Mouse (Mus musculus): ENCODE data around the gene Tmem8b. TPM values are rescaled to one million over a fixed set of nuclear protein-coding genes. Genes with fewer than 3 reads are reported as not detected.

Tmem8b gene
- polyA plus RNA-seq, 1 experiment from 2014 or later = 3.6 TPM

- no peaks in the 10 kb centered on the region for H3K27me3 ChIP-seq (ENCODE audit: control insufficient read depth, insufficient read depth, low read length)
- ATAC-seq (replicated peaks; ENCODE audit: extremely low read depth, insufficient read depth, low FRiP score) = no peak
- no peak overlapping the region for H3K27ac ChIP-seq (ENCODE audit: low read length)
- no peak overlapping the region for H3K4me3 ChIP-seq (ENCODE audit: low read length)
- no peaks in the 10 kb centered on the region for H3K4me1 ChIP-seq (ENCODE audit: control insufficient read depth, insufficient read depth, low read length)
- H3K9me3 ChIP-seq (replicated peaks; ENCODE audit: control insufficient read depth, low read length) = no peaks in the 10 kb centered on the region
- 89% methylated on average over 6 of the region's 6 CpGs for WGBS
- H3K4me2 ChIP-seq (ENCODE audit: low read depth, low read length) = no peak overlapping the region
- H3K9ac ChIP-seq (ENCODE audit: low read length) = no peak overlapping the region
- 0 out of 2 replicates have a peak, but pooled peaks cover 2% of the 10 kb centered on the region for H3K36me3 ChIP-seq (ENCODE audit: control insufficient read depth, insufficient read depth)
Observed at GRCm38 (mm10) chr4:43678541-43678940, 9.8 kb downstream of the Tmem8b start.

DNA sequence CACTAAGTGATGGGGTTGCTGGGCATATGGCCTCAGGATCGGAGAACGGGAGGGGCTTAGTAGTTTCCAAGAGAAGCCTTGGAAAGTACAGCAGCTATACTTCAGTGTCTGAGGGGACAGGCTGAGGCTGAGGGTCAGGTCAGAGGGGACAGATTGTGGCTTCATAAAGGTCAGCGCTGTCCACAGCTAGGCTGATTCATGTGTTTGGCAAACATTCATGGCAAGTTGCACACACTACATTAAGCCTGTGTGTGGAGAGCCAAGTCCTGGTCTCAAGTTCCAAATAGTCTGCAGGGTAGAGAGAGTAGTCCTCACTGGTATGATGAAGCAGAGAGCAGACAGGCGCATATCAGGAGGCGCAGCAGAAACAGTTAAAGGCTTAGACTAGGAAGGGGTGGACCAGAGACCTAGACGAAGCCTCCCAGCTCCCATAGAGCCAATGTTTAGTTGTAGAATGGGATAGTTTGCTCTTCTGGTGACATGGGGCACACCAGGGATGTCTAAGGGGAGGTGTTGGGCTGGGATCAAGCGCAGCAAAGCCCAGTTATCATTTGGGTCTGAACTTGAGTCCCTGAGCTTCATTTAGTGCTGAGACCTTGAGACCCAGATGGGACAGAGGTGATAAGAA, 10.8 kb downstream of the Tmem8b start:
- no peak for ATAC-seq (replicated peaks; ENCODE audit: extremely low read depth, insufficient read depth, low FRiP score)
- Histone ChIP-seq H3K9ac (ENCODE audit: low read length) (no peak overlapping the region), H3K36me3 (ENCODE audit: control insufficient read depth, insufficient read depth) (0 out of 2 replicates have a peak, but pooled peaks cover 2% of the 10 kb centered on the region), H3K9me3 (replicated peaks; ENCODE audit: control insufficient read depth, low read length) (no peaks in the 10 kb centered on the region), H3K27me3 (ENCODE audit: control insufficient read depth, insufficient read depth, low read length) (no peaks in the 10 kb centered on the region), H3K4me1 (ENCODE audit: control insufficient read depth, insufficient read depth, low read length) (no peaks in the 10 kb centered on the region), H3K4me2 (ENCODE audit: low read depth, low read length) (no peak overlapping the region), H3K27ac (ENCODE audit: low read length) (no peak overlapping the region), H3K4me3 (ENCODE audit: low read length) (no peak overlapping the region)
- WGBS = 85% methylated on average over 7 of the region's 7 CpGs

GRCm38 (mm10) chr4:43690021-43690420, 21.2 kb downstream of the Tmem8b start:
- Histone ChIP-seq H3K4me1 (ENCODE audit: control insufficient read depth, insufficient read depth, low read length) (peaks cover 13% of the 10 kb centered on the region), H3K36me3 (ENCODE audit: control insufficient read depth, insufficient read depth) (no peaks in the 10 kb centered on the region), H3K27ac (ENCODE audit: low read length) (no peak overlapping the region), H3K4me2 (ENCODE audit: low read depth, low read length) (no peak overlapping the region), H3K9ac (ENCODE audit: low read length) (no peak overlapping the region), H3K27me3 (ENCODE audit: control insufficient read depth, insufficient read depth, low read length) (no peaks in the 10 kb centered on the region), H3K9me3 (replicated peaks; ENCODE audit: control insufficient read depth, low read length) (no peaks in the 10 kb centered on the region), H3K4me3 (ENCODE audit: low read length) (no peak overlapping the region)
- WGBS = 91% methylated on average over 17 of the region's 17 CpGs
- no peak for ATAC-seq (replicated peaks; ENCODE audit: extremely low read depth, insufficient read depth, low FRiP score)

- H3K4me2 ChIP-seq (ENCODE audit: low read depth, low read length) = no peak overlapping the region
- no peaks in the 10 kb centered on the region for H3K9me3 ChIP-seq (replicated peaks; ENCODE audit: control insufficient read depth, low read length)
- H3K4me3 ChIP-seq (ENCODE audit: low read length) = no peak overlapping the region
- no peak overlapping the region for H3K9ac ChIP-seq (ENCODE audit: low read length)
- H3K27ac ChIP-seq (ENCODE audit: low read length) = no peak overlapping the region
- peaks cover 19% of the 10 kb centered on the region for H3K4me1 ChIP-seq (ENCODE audit: control insufficient read depth, insufficient read depth, low read length)
- 67% methylated on average over 5 of the region's 5 CpGs for WGBS
- no peaks in the 10 kb centered on the region for H3K27me3 ChIP-seq (ENCODE audit: control insufficient read depth, insufficient read depth, low read length)
- no peak for ATAC-seq (replicated peaks; ENCODE audit: extremely low read depth, insufficient read depth, low FRiP score)
- no peaks in the 10 kb centered on the region for H3K36me3 ChIP-seq (ENCODE audit: control insufficient read depth, insufficient read depth)
Observed at GRCm38 (mm10) chr4:43691026-43691425, 22.3 kb downstream of the Tmem8b start.

DNA sequence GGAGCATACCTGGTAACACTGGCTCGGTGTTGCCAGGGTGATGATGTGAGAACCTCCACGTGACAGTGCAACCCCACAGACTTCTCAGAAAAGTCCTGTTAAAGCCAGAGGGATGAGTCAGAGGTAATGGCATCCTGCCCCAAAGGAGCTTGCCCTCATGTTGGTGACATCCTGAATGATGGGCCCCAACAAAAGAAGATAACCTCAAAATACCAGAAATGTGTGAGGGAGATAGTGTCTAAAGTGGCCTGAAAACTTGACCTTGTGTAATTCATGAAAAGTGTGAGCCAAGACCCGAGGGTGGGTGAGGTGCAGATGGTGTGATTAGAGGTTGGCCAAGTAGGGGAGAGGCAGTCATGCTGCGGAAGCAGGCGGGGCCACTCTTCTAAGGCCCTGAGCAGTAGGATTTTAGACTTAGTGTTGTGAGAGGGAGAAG, 25.1 kb downstream of the Tmem8b start:
- Histone ChIP-seq H3K9me3 (replicated peaks; ENCODE audit: control insufficient read depth, low read length) (no peaks in the 10 kb centered on the region), H3K36me3 (ENCODE audit: control insufficient read depth, insufficient read depth) (no peaks in the 10 kb centered on the region), H3K4me2 (ENCODE audit: low read depth, low read length) (no peak overlapping the region), H3K4me3 (ENCODE audit: low read length) (no peak overlapping the region), H3K9ac (ENCODE audit: low read length) (no peak overlapping the region), H3K4me1 (ENCODE audit: control insufficient read depth, insufficient read depth, low read length) (peaks cover 19% of the 10 kb centered on the region), H3K27me3 (ENCODE audit: control insufficient read depth, insufficient read depth, low read length) (no peaks in the 10 kb centered on the region), H3K27ac (ENCODE audit: low read length) (no peak overlapping the region)
- ATAC-seq (replicated peaks; ENCODE audit: extremely low read depth, insufficient read depth, low FRiP score) = peak; percentile 61
- WGBS = 45% methylated on average over 5 of the region's 5 CpGs

- Histone ChIP-seq H3K4me3 (ENCODE audit: low read length) (no peak overlapping the region), H3K9ac (ENCODE audit: low read length) (0 out of 2 replicates have a peak overlapping the region, but pooled peaks have one; percentile 14), H3K36me3 (ENCODE audit: control insufficient read depth, insufficient read depth) (no peaks in the 10 kb centered on the region), H3K27me3 (ENCODE audit: control insufficient read depth, insufficient read depth, low read length) (no peaks in the 10 kb centered on the region), H3K27ac (ENCODE audit: low read length) (no peak overlapping the region), H3K4me1 (ENCODE audit: control insufficient read depth, insufficient read depth, low read length) (peaks cover 19% of the 10 kb centered on the region), H3K4me2 (ENCODE audit: low read depth, low read length) (no peak overlapping the region), H3K9me3 (replicated peaks; ENCODE audit: control insufficient read depth, low read length) (no peaks in the 10 kb centered on the region)
- no peak for ATAC-seq (replicated peaks; ENCODE audit: extremely low read depth, insufficient read depth, low FRiP score)
- WGBS = 79% methylated on average over 1 of the region's 1 CpGs
Observed at GRCm38 (mm10) chr4:43694439-43695248, 25.9 kb downstream of the Tmem8b start.

DNA sequence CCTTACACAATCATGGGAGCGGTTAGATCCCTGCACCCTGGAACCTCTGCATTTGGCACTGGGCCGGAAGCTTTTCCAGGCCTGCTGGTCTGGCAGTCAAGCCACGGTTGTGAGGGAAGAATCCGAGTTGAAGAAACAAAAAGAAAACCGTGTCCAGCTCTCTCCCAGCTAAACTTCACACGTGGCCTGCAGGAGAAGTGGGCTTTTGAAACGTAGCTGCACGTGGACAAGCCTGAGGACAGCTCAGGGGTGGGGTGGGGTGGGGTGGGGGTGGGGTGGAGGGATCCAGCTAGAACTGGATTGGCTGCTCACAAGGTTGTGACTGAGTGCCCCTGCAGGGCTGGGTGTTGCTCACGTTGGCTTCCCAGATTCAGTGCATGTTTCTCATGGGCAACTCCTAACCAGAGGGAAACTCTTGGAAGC, 26.5 kb downstream of the Tmem8b start:
- Histone ChIP-seq H3K9ac (ENCODE audit: low read length) (0 out of 2 replicates have a peak overlapping the region, but pooled peaks have one; percentile 14), H3K27ac (ENCODE audit: low read length) (0 out of 2 replicates have a peak overlapping the region, but pooled peaks have one; percentile 6), H3K9me3 (replicated peaks; ENCODE audit: control insufficient read depth, low read length) (no peaks in the 10 kb centered on the region), H3K4me3 (ENCODE audit: low read length) (no peak overlapping the region), H3K4me2 (ENCODE audit: low read depth, low read length) (no peak overlapping the region), H3K27me3 (ENCODE audit: control insufficient read depth, insufficient read depth, low read length) (no peaks in the 10 kb centered on the region), H3K36me3 (ENCODE audit: control insufficient read depth, insufficient read depth) (no peaks in the 10 kb centered on the region), H3K4me1 (ENCODE audit: control insufficient read depth, insufficient read depth, low read length) (peaks cover 19% of the 10 kb centered on the region)
- 11% methylated on average over 9 of the region's 9 CpGs for WGBS
- peak; percentile 65; the same call in 1 of the 2 replicates for ATAC-seq (replicated peaks; ENCODE audit: extremely low read depth, insufficient read depth, low FRiP score)

DNA sequence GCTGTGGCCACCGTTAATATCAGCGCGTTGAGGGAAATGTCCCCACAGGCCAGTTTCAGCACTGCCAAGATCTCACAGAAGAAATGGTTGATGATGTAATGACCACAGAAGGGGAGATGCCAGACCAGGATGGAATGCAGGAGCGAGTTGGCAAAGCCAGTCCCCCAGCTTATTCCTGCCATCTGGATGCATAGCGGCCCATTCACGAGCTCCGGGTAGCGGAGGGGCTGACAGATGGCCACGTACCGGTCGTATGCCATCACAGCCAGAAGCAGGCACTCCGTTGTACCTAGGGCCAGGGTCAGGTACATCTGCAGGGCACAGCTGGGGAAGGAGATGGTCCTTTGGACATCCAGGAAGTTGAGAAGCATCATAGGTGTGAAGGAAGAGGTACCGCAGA, 27.8 kb downstream of the Tmem8b start:
- H3K27me3 ChIP-seq (ENCODE audit: control insufficient read depth, insufficient read depth, low read length) = no peaks in the 10 kb centered on the region

GRCm38 (mm10) chr4:43700707-43701106, 31.9 kb downstream of the Tmem8b start, which contains the start of gene Olfr70:
Olfr70 (minus strand) TSS chr4:43700807.
- Histone ChIP-seq H3K4me3 (ENCODE audit: low read length) (no peak within 1 kb of the TSS), H3K36me3 (ENCODE audit: control insufficient read depth, insufficient read depth) (no peaks in the 10 kb centered on the region), H3K4me2 (ENCODE audit: low read depth, low read length) (no peak within 1 kb of the TSS), H3K27me3 (ENCODE audit: control insufficient read depth, insufficient read depth, low read length) (no peaks in the 10 kb centered on the region), H3K4me1 (ENCODE audit: control insufficient read depth, insufficient read depth, low read length) (peaks cover 2% of the 10 kb centered on the region; the same call in 1 of the 2 replicates), H3K9ac (ENCODE audit: low read length) (no peak within 1 kb of the TSS), H3K27ac (ENCODE audit: low read length) (no peak within 1 kb of the TSS), H3K9me3 (replicated peaks; ENCODE audit: control insufficient read depth, low read length) (no peaks in the 10 kb centered on the region)
- ATAC-seq (replicated peaks; ENCODE audit: extremely low read depth, insufficient read depth, low FRiP score) = no peak
- WGBS = 81% methylated on average over 6 of the region's 6 CpGs

More for the DNA sequence above, 27.8 kb downstream of the Tmem8b start:
- no peaks in the 10 kb centered on the region for H3K9me3 ChIP-seq (replicated peaks; ENCODE audit: control insufficient read depth, low read length)
- no peaks in the 10 kb centered on the region for H3K36me3 ChIP-seq (ENCODE audit: control insufficient read depth, insufficient read depth)
- ATAC-seq (replicated peaks; ENCODE audit: extremely low read depth, insufficient read depth, low FRiP score) = no peak
- H3K9ac ChIP-seq (ENCODE audit: low read length) = no peak overlapping the region
- H3K4me2 ChIP-seq (ENCODE audit: low read depth, low read length) = no peak overlapping the region
- no peak overlapping the region for H3K27ac ChIP-seq (ENCODE audit: low read length)
- 80% methylated on average over 13 of the region's 13 CpGs for WGBS
- H3K4me3 ChIP-seq (ENCODE audit: low read length) = no peak overlapping the region
- peaks cover 19% of the 10 kb centered on the region for H3K4me1 ChIP-seq (ENCODE audit: control insufficient read depth, insufficient read depth, low read length)
